Mouse (Mus musculus): ENCODE data around the gene Gm28048.

Gm28048 gene

GRCm38 (mm10) chr11:22938983-22939382 lies 42.9 kb downstream of the Gm28048 start:
- DNase-seq: no peak

GRCm38 (mm10) chr11:22937716-22938316 lies 44.1 kb downstream of the Gm28048 start:
- DNase-seq: no peak

DNA sequence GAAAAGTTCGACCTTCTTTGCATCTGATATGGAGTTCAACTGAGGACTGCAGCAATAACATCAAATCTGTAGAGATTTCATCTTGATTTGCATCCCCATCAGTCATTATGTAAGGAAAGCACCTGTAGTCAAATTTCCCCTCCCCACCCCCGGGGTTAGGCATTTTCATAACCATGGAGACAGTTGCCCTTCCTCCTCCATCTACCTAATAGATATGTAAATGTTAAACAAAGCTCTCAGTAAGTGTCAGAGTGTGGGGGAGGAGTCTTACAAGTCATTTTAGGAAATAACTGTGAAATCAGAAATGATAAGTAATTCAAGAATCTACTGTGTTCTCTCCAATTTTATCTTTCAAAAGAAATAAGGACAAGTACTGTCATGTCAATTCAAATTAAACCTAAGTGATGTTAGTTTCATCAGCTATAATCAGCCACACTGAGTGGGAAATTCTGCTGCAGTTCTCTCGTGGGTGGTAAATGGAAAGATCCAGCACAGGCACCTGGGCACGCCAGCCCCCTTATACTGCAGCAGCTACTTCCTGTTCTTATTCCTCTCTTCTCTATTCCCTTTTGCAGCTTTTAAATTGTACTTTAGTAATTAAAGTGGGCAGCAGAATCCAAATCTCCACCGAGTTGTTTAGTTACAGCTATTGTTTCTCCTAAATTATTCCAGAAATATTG lies 45.3 kb downstream of the Gm28048 start:
- DNase-seq: no peak

DNA sequence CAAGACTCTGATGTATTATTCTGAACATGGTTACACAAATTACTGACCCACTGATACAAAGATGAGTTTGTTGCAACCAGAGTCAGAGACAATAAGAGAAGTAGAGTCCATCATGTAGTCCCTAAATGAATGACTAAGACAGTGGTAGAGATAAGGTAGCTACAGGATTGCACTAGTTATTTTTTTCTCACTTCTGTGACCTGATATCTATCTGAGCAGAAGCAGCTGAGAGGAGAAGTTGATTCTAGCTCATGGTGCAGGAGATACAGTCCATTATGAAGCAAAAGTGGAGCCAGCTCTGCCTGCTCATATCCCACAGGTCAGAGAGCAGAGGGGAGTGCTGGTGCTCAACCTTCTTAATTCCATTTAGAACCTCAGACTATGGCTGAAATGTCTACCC lies 49.7 kb downstream of the Gm28048 start:
- DNase-seq: no peak

- DNase-seq: no peak
Measured at GRCm38 (mm10) chr11:22931320-22931905, 50.5 kb downstream of the Gm28048 start.

GRCm38 (mm10) chr11:22930129-22930528 lies 51.8 kb downstream of the Gm28048 start:
- DNase-seq: no peak

DNA sequence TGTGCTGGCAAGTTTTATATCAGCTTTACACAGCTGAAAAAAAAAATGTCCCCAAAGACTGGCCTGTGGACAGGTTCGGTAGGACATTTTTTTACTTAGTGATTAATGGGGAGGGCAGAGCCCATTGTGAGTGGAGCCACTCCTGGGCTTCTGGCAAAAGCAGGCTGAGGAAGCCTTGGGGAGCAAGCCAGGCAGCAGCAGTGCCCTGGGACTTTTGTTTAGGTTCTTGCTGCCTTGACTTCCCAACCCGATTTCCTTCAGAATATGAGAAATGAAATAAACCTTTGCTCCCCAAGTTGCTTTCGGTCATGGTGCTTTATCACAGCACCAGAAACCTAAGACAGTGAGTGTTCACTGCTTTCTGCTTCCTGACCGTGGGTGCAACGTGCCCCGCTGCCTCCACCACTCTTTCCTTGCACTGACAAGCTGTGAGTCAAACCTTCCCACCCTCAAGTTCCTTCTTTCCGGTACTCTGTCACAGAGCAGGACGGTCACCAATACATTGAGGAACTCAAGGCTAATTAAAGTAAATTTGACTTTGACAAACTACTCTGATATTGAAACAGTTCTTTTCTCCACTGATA lies 53.2 kb downstream of the Gm28048 start:
- no peak for DNase-seq

DNA sequence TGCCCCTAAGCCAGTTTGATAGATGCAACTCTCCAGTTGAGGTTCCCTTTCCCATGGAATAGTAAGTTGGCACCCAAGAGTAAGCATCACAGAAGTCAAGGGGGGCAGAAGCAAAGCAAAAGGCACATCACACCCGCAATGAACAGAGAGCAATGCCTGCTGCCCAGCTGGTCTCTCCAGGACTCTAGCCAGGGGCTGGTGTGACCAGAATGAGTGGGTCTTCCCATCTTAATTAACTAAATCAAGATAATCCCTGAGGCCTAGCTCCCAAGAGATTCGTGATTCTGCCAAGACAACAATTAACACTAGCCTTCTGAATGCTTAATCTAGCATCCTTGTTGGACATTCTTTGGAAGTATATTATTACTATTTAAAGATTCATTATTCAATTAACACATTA lies 58.3 kb downstream of the Gm28048 start:
- DNase-seq: no peak

DNA sequence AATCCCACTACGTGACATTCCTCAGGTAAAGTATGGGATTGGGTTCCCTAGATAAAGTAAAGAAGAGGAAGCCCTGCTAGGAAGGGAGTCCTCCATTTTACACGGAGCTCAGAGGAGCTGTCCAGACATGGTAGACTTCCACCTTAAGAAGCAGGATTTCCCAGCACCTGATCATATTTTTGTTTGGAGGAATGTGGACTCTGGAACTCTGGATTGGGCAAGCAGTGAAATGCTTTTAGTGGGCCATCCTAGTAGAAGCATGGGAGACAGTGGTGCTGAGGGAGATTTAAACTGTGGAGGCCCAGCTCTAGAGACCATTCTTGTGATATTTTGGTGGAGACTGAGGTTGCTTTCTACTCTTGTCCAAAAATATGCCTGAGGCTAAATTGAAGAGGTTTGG lies 59.3 kb downstream of the Gm28048 start:
- DNase-seq: peak; percentile 11 to 41

DNA sequence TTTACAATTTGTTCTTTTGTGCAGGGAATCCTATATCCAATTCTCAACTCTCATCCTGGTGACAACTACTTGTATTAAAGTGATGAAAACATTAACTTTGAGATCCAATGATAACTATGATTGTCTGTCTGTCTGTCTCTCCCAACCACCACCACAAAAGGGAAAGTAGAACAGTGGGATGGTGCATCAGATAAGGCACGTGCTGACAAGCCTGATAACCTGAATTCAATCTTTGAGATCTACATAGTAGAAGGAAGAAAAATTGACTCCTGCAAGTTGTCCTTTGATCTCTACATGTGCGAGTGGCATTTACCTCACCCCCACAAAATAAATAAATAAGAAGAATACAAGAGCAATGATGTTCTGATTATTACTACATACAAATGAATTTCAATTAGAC lies 62.6 kb downstream of the Gm28048 start:
- DNase-seq: no peak

- DNase-seq: no peak
Measured at GRCm38 (mm10) chr11:22917786-22918185, 64.1 kb downstream of the Gm28048 start.

GRCm38 (mm10) chr11:22913744-22914143 lies 68.1 kb downstream of the Gm28048 start:
- DNase-seq: no peak

DNA sequence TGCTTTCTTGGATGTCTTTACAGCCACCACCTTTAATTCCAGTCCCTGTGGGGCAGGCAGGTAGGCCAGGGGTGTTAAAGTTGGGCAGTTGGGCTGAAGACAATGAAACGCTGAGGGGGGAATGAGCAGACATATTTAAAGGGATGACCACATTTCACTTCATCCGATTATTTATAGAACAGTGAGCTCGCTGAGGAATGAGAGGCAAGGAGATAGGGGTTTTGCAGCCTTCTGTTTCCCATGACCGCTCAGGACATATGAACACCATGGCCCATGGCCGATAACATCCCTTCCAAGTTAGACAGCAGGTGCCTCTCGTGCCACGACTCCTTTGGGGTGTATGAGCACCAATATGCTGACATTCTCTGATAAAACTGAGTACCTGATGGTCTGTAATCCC lies 70.1 kb downstream of the Gm28048 start:
- no peak for DNase-seq

DNA sequence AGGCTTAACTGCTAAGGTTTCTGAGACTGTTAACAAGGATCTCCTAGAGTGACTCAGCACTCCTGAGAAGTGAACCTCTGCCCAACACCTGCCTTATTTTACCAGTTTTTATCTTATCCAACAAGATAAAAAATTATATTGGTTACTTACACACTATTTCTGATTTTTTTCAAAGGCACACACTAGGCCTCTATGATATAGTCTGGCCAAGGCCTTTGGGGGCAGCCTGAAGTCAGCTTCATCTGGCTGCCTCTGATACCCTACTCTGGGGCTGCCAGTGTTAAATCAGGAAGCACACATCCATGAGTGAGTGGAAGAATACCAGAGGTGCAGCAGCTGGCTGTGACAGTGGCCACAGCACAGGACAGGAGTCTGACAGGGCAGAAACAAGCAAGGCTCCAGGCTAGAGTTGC lies 75.4 kb downstream of the Gm28048 start:
- no peak for DNase-seq

GRCm38 (mm10) chr11:22902923-22903322 lies 79.0 kb downstream of the Gm28048 start:
- no peak for DNase-seq

DNA sequence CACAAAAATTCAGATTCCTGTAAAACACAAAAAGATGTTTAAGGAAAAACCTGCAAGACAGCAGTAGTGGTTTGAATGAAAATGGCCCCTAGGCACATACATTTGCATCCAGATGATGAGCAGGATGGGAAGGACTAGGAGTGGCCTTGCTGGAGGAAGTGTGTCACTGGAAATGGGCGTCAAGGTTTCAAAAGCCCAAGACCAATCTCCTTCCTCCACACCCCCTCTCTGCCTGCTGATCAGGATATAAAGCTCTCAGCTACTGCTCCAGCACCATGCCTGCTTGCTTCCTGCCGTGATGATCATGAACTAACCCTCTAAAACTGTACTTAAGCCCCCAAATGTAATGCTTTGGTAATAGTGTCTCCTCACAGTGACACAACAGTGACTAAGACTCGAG lies 81.8 kb downstream of the Gm28048 start:
- no peak for DNase-seq

DNA sequence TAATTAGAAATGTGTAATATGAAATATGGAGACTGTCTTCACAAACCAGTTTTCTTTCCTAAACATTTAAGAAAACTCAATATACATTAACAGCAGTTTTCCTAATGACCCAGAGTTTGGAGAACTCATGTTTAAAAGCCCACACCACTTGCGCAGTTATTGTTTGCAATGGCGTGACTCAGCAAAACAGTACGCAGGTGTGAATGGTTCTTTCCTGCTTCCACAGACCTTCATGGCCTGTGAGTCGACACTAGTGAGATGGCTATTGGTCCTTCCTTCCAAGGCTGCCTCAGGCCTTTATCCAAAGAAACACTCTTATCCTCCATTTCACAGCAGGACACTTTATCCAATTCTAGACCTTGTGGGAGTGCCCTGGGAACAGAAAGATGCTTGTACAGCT lies 84.2 kb downstream of the Gm28048 start:
- no peak for DNase-seq

DNA sequence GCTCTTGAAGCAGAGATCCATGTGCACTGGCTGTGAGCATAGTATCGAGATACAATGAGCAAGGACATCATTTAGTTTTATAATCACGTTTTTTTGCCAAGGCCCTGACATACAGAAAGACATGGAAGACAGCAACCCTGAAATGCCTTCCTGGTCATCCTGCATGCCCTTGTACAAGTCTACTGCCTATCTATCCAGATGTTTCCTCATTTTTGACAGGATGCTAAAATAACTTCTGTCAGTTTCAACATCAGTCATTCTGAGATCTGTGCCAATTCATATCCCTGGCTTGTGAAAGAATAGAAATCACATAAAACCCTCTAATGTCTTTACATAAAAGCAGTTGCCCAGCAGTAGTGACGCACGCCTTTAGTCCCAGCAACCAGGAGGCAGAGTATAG lies 84.8 kb downstream of the Gm28048 start:
- no peak for DNase-seq

DNA sequence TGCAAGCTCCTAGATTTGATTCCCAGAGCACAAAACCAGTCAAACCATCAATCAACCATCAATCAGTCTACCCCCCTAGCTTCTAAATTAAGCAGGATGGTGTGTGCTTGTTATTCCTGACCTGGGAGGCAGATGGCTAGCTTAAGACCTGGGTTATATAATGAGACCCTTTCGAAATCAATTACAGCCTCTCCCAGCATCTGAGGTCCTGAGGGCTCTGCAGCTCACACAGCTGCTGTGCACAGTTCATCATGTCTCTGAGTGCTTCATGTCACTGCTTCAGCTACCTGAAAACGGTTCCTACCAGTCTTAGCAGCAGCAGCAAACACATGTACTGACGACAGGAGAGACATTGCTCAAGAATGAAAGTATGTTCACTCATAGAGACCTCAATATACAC lies 88.8 kb downstream of the Gm28048 start:
- DNase-seq: no peak

- no peak for DNase-seq
Measured at GRCm38 (mm10) chr11:22892466-22892865, 89.4 kb downstream of the Gm28048 start.

GRCm38 (mm10) chr11:22891876-22892275 lies 90.0 kb downstream of the Gm28048 start:
- peak; percentile 43 to 62 for DNase-seq

DNA sequence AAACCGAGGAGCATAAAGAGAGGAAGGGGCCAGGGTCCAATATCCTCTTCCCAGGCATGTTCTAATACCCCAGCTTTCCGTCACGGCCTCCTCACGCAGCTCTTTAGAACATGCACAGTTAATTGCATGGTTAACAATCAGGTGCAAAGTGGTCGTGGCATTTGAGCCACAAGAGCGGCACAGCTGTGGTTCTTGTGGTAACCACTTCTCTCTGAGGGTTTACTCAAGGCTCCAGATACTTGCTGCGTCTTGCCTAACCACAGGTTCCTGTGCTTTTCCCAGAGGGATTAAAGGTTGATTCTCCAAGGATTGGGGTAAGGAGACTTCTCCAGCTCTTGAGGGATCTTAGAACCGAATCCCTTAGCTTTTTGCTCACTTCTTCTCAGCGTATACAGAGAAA lies 90.6 kb downstream of the Gm28048 start:
- DNase-seq: no peak

DNA sequence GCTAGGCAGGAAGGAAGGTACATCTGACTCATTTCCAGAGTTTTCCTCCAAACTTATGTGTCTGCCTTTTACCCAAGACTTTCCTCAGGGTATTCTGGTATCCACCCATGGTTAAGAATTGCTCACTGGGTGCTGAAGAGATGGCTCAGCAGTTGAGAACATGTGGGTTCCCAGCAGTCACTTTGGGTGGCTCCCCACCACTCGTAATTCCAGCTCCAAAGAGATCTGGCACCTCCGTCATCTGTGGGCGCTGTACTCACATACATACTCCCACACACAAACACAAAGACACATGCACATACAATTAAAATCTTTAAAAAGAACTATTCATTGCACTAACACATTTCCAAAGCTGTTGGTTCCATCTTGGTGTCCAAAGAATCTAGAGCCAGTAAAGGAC lies 92.7 kb downstream of the Gm28048 start:
- DNase-seq: no peak

DNA sequence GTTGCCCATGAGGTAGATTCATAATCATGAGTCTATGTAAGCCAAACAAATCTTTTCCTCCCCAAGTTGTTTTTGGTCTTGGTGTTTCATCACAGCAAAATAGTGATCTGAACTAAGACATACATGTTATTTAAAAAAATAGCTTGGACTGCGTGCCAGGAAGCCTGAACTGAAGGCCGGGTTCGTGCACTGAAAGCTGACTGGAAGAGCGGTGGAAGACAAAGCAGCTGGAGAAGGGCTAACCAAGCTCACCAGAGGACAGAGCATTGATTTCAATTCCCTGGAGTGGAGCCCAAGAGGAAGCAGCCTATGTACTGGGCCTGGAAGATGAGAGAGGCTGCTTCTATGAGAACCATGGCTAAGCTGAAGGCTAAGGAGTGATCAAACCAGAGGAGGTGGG lies 94.9 kb downstream of the Gm28048 start:
- DNase-seq: no peak

All from kidney, postnatal 36 days (tissue).